Mouse (Mus musculus) C2C12 (cell line): ENCODE results near the gene Gpatch2. TPM values are rescaled to one million over a fixed set of nuclear protein-coding genes. Genes with fewer than 3 reads are reported as not detected.

Source experiments
- H3K27me3 ChIP-seq: one replicate; pipeline ENCODE4 v1.6.1; 2011; ENCODE audit not compliant: control insufficient read depth, insufficient read depth, insufficient read length
- H3K36me3 ChIP-seq: one replicate; pipeline ENCODE4 v1.6.1; 2011; ENCODE audit not compliant: control insufficient read depth, insufficient read depth
- H3K4me3 ChIP-seq: one replicate; pipeline ENCODE4 v1.5.1; 2011; ENCODE audit warnings: mild to moderate bottlenecking, control low read depth; ENCODE audit not compliant: poor library complexity, insufficient read depth, severe bottlenecking
- H3K79me2 ChIP-seq: one replicate; pipeline ENCODE4 v1.6.1; 2011; ENCODE audit not compliant: control insufficient read depth, insufficient read depth
- H3K79me3 ChIP-seq: one replicate; pipeline ENCODE4 v1.6.1; 2011; ENCODE audit warnings: low read depth, control low read depth
- H3ac ChIP-seq: one replicate; pipeline ENCODE3; 2011; ENCODE audit warnings: low read depth; ENCODE audit not compliant: control insufficient read depth, insufficient read length
- CEBPB ChIP-seq: IDR thresholded peaks from one replicate; pipeline ENCODE4 v1.6.1; 2011; ENCODE audit warnings: low read depth, mild to moderate bottlenecking, control low read depth, moderate library complexity
- CTCF ChIP-seq: IDR thresholded peaks from one replicate; pipeline ENCODE4 v1.5.1; 2011; ENCODE audit not compliant: control insufficient read depth, insufficient read depth, insufficient read length
- FOSL1 ChIP-seq: IDR thresholded peaks from one replicate; pipeline ENCODE4 v1.8.0; 2011; ENCODE audit warnings: mild to moderate bottlenecking, low read length; ENCODE audit not compliant: poor library complexity, insufficient read depth, severe bottlenecking
- MAX ChIP-seq: IDR thresholded peaks from one replicate; pipeline ENCODE4 v1.6.1; 2011; ENCODE audit warnings: mild to moderate bottlenecking, control low read depth
- MYOD1 ChIP-seq: IDR thresholded peaks from one replicate; pipeline ENCODE4 v1.6.1; 2011; ENCODE audit warnings: low read depth; ENCODE audit not compliant: control insufficient read depth, insufficient read length
- MYOG ChIP-seq: IDR thresholded peaks from one replicate; pipeline ENCODE4 v1.6.1; 2011; ENCODE audit not compliant: control insufficient read depth, insufficient read length; ENCODE audit errors: extremely low read depth
- USF1 ChIP-seq: IDR thresholded peaks from one replicate; pipeline ENCODE4 v1.6.1; 2011; ENCODE audit warnings: low read depth, mild to moderate bottlenecking, control low read depth, moderate library complexity
- polyA plus RNA-seq: library from polyadenylated mRNA; unstranded; fragments of >200 nt; fragmentation: generic; extraction: Trizol; gene quantifications from one replicate; pipeline ENCODE4 v1.2.1, GENCODE M21; 2012; ENCODE audit warnings: missing spikeins

Gpatch2 gene
- polyA plus RNA-seq, 1 experiment = 4.6 TPM

GRCm38 (mm10) chr1:187205506-187205905 is 9.8 kb upstream of the Gpatch2 start:
- Histone ChIP-seq H3K27me3 (no peaks in the 10 kb centered on the region), H3ac (no peak overlapping the region), H3K79me3 (no peaks in the 10 kb centered on the region), H3K79me2 (no peaks in the 10 kb centered on the region), H3K4me3 (no peak overlapping the region), H3K36me3 (no peaks in the 10 kb centered on the region)
- no peak for TF ChIP-seq MAX
- TF ChIP-seq CTCF = no peak
- TF ChIP-seq MYOG = no peak
- no peak for TF ChIP-seq MYOD1
- TF ChIP-seq FOSL1 = no peak
- TF ChIP-seq CEBPB = no peak
- TF ChIP-seq USF1 = no peak

GRCm38 (mm10) chr1:187209496-187209895 is 5.8 kb upstream of the Gpatch2 start:
- no peaks in the 10 kb centered on the region for H3K79me2 ChIP-seq
- H3K4me3 ChIP-seq = no peak overlapping the region

GRCm38 (mm10) chr1:187210736-187211135 is 4.6 kb upstream of the Gpatch2 start:
- H3K36me3 ChIP-seq = no peaks in the 10 kb centered on the region
- H3K4me3 ChIP-seq = no peak overlapping the region
- H3K27me3 ChIP-seq = no peaks in the 10 kb centered on the region
- H3ac ChIP-seq = no peak overlapping the region
- TF ChIP-seq CTCF = no peak
- no peak for TF ChIP-seq CEBPB
- no peak for TF ChIP-seq MYOG
- no peak for TF ChIP-seq MYOD1
- no peak for TF ChIP-seq MAX
- TF ChIP-seq USF1 = no peak
- no peak for TF ChIP-seq FOSL1
- H3K79me3 ChIP-seq = peaks cover 2% of the 10 kb centered on the region
- peaks cover 4% of the 10 kb centered on the region for H3K79me2 ChIP-seq

More at GRCm38 (mm10) chr1:187209496-187209895, 5.8 kb upstream of the Gpatch2 start:
- no peaks in the 10 kb centered on the region for H3K79me3 ChIP-seq
- no peaks in the 10 kb centered on the region for H3K27me3 ChIP-seq
- H3K36me3 ChIP-seq = no peaks in the 10 kb centered on the region
- H3ac ChIP-seq = no peak overlapping the region
- TF ChIP-seq MAX (no peak), MYOD1 (no peak), MYOG (no peak), USF1 (no peak), CEBPB (no peak), CTCF (no peak), FOSL1 (no peak)

GRCm38 (mm10) chr1:187216620-187217410 is 1.5 kb downstream of the Gpatch2 start:
- Histone ChIP-seq H3K79me2 (peaks cover 65% of the 10 kb centered on the region), H3K4me3 (no peak overlapping the region), H3ac (no peak overlapping the region), H3K27me3 (no peaks in the 10 kb centered on the region), H3K79me3 (peaks cover 37% of the 10 kb centered on the region), H3K36me3 (peaks cover 6% of the 10 kb centered on the region)
- TF ChIP-seq CTCF = no peak
- TF ChIP-seq CEBPB = no peak
- no peak for TF ChIP-seq MYOG
- no peak for TF ChIP-seq MYOD1
- no peak for TF ChIP-seq USF1
- TF ChIP-seq MAX = no peak
- no peak for TF ChIP-seq FOSL1

- H3K27me3 ChIP-seq = no peaks in the 10 kb centered on the region
- no peak overlapping the region for H3ac ChIP-seq
- TF ChIP-seq MYOD1 (no peak), CEBPB (no peak), MYOG (no peak), MAX (no peak), CTCF (no peak), USF1 (no peak), FOSL1 (no peak)
- H3K79me2 ChIP-seq = peaks cover 78% of the 10 kb centered on the region
- H3K4me3 ChIP-seq = no peak overlapping the region
- H3K36me3 ChIP-seq = peaks cover 11% of the 10 kb centered on the region
- peaks cover 44% of the 10 kb centered on the region for H3K79me3 ChIP-seq
Measured at GRCm38 (mm10) chr1:187220756-187221155, 5.4 kb downstream of the Gpatch2 start.
